Mouse (Mus musculus): ENCODE data around the gene Rps28. TPM values are rescaled to one million over a fixed set of nuclear protein-coding genes. Genes with fewer than 3 reads are reported as not detected.

Rps28 gene
- polyA plus RNA-seq, 1 experiment from 2014 or later: 389 TPM

- no peak overlapping the region for H3K9ac ChIP-seq (ENCODE audit: low read depth, low read length)
- peaks cover 10% of the 10 kb centered on the region for H3K27me3 ChIP-seq (ENCODE audit: control insufficient read depth, insufficient read depth, low read depth, low read length)
- no peaks in the 10 kb centered on the region for H3K9me3 ChIP-seq (replicated peaks; ENCODE audit: control insufficient read depth, low read length)
- H3K4me3 ChIP-seq (ENCODE audit: low read depth, low read length): no peak overlapping the region
- peaks cover 11% of the 10 kb centered on the region for H3K4me1 ChIP-seq (ENCODE audit: control insufficient read depth, low read depth, low read length)
- WGBS (ENCODE audit: insufficient replicate concordance): 45% methylated on average over 9 of the region's 9 CpGs
- ATAC-seq (ENCODE audit: low read depth): no peak
- no peak overlapping the region for H3K4me2 ChIP-seq (ENCODE audit: low read depth, low read length)
- no peaks in the 10 kb centered on the region for H3K36me3 ChIP-seq (ENCODE audit: control insufficient read depth, insufficient read depth)
- 0 out of 2 replicates have a peak overlapping the region, but pooled peaks have one; percentile 30 for H3K27ac ChIP-seq (ENCODE audit: low read length)
Measured at GRCm38 (mm10) chr17:33807181-33807888, 17.0 kb downstream of the Rps28 start.

- Histone ChIP-seq H3K4me3 (ENCODE audit: low read depth, low read length) (no peak overlapping the region), H3K4me1 (ENCODE audit: control insufficient read depth, low read depth, low read length) (peaks cover 5% of the 10 kb centered on the region; the same call in 1 of the 2 replicates), H3K27ac (ENCODE audit: low read length) (no peak overlapping the region), H3K9ac (ENCODE audit: low read depth, low read length) (no peak overlapping the region), H3K36me3 (ENCODE audit: control insufficient read depth, insufficient read depth) (no peaks in the 10 kb centered on the region), H3K4me2 (ENCODE audit: low read depth, low read length) (no peak overlapping the region), H3K27me3 (ENCODE audit: control insufficient read depth, insufficient read depth, low read depth, low read length) (no peaks in the 10 kb centered on the region), H3K9me3 (replicated peaks; ENCODE audit: control insufficient read depth, low read length) (no peaks in the 10 kb centered on the region)
- no peak for ATAC-seq (ENCODE audit: low read depth)
- 57% methylated on average over 1 of the region's 1 CpGs for WGBS (ENCODE audit: insufficient replicate concordance)
Measured at GRCm38 (mm10) chr17:33804745-33805144, 19.6 kb downstream of the Rps28 start.

- no peak overlapping the region for H3K9ac ChIP-seq (ENCODE audit: low read depth, low read length)
- WGBS (ENCODE audit: insufficient replicate concordance): 50% methylated on average over 4 of the region's 4 CpGs
Measured at GRCm38 (mm10) chr17:33804205-33804604, 20.2 kb downstream of the Rps28 start.

GRCm38 (mm10) chr17:33802221-33802620 is 22.1 kb downstream of the Rps28 start:
- H3K27me3 ChIP-seq (ENCODE audit: control insufficient read depth, insufficient read depth, low read depth, low read length): no peaks in the 10 kb centered on the region
- no peak overlapping the region for H3K27ac ChIP-seq (ENCODE audit: low read length)
- H3K9ac ChIP-seq (ENCODE audit: low read depth, low read length): no peak overlapping the region
- 1% methylated on average over 2 of the region's 2 CpGs for WGBS (ENCODE audit: insufficient replicate concordance)
- peaks cover 5% of the 10 kb centered on the region; the same call in 1 of the 2 replicates for H3K4me1 ChIP-seq (ENCODE audit: control insufficient read depth, low read depth, low read length)
- no peak overlapping the region for H3K4me2 ChIP-seq (ENCODE audit: low read depth, low read length)
- no peak overlapping the region for H3K4me3 ChIP-seq (ENCODE audit: low read depth, low read length)
- no peaks in the 10 kb centered on the region for H3K9me3 ChIP-seq (replicated peaks; ENCODE audit: control insufficient read depth, low read length)
- no peak for ATAC-seq (ENCODE audit: low read depth)
- no peaks in the 10 kb centered on the region for H3K36me3 ChIP-seq (ENCODE audit: control insufficient read depth, insufficient read depth)

More at GRCm38 (mm10) chr17:33804205-33804604, 20.2 kb downstream of the Rps28 start:
- no peaks in the 10 kb centered on the region for H3K36me3 ChIP-seq (ENCODE audit: control insufficient read depth, insufficient read depth)
- H3K27ac ChIP-seq (ENCODE audit: low read length): no peak overlapping the region
- no peak overlapping the region for H3K4me3 ChIP-seq (ENCODE audit: low read depth, low read length)
- peaks cover 5% of the 10 kb centered on the region; the same call in 1 of the 2 replicates for H3K4me1 ChIP-seq (ENCODE audit: control insufficient read depth, low read depth, low read length)
- no peaks in the 10 kb centered on the region for H3K27me3 ChIP-seq (ENCODE audit: control insufficient read depth, insufficient read depth, low read depth, low read length)
- no peak overlapping the region for H3K4me2 ChIP-seq (ENCODE audit: low read depth, low read length)
- H3K9me3 ChIP-seq (replicated peaks; ENCODE audit: control insufficient read depth, low read length): no peaks in the 10 kb centered on the region
- no peak for ATAC-seq (ENCODE audit: low read depth)

GRCm38 (mm10) chr17:33799277-33799676 is 25.1 kb downstream of the Rps28 start:
- Histone ChIP-seq H3K9me3 (replicated peaks; ENCODE audit: control insufficient read depth, low read length) (no peaks in the 10 kb centered on the region), H3K27ac (ENCODE audit: low read length) (no peak overlapping the region), H3K36me3 (ENCODE audit: control insufficient read depth, insufficient read depth) (no peaks in the 10 kb centered on the region), H3K4me3 (ENCODE audit: low read depth, low read length) (no peak overlapping the region), H3K4me2 (ENCODE audit: low read depth, low read length) (no peak overlapping the region), H3K9ac (ENCODE audit: low read depth, low read length) (no peak overlapping the region), H3K27me3 (ENCODE audit: control insufficient read depth, insufficient read depth, low read depth, low read length) (no peaks in the 10 kb centered on the region), H3K4me1 (ENCODE audit: control insufficient read depth, low read depth, low read length) (peaks cover 3% of the 10 kb centered on the region; the same call in 1 of the 2 replicates)
- 20% methylated on average over 1 of the region's 1 CpGs for WGBS (ENCODE audit: insufficient replicate concordance)
- ATAC-seq (ENCODE audit: low read depth): no peak

- Histone ChIP-seq H3K27me3 (ENCODE audit: control insufficient read depth, insufficient read depth, low read depth, low read length) (no peaks in the 10 kb centered on the region), H3K36me3 (ENCODE audit: control insufficient read depth, insufficient read depth) (no peaks in the 10 kb centered on the region), H3K4me2 (ENCODE audit: low read depth, low read length) (no peak overlapping the region), H3K27ac (ENCODE audit: low read length) (no peak overlapping the region), H3K9ac (ENCODE audit: low read depth, low read length) (no peak overlapping the region), H3K9me3 (replicated peaks; ENCODE audit: control insufficient read depth, low read length) (no peaks in the 10 kb centered on the region), H3K4me3 (ENCODE audit: low read depth, low read length) (no peak overlapping the region), H3K4me1 (ENCODE audit: control insufficient read depth, low read depth, low read length) (peaks cover 2% of the 10 kb centered on the region; the same call in 1 of the 2 replicates)
- no peak for ATAC-seq (ENCODE audit: low read depth)
- 37% methylated on average over 3 of the region's 3 CpGs for WGBS (ENCODE audit: insufficient replicate concordance)
Measured at GRCm38 (mm10) chr17:33798306-33798705, 26.1 kb downstream of the Rps28 start.

- no peak overlapping the region for H3K4me2 ChIP-seq (ENCODE audit: low read depth, low read length)
- H3K36me3 ChIP-seq (ENCODE audit: control insufficient read depth, insufficient read depth): no peaks in the 10 kb centered on the region
- no peak overlapping the region for H3K9ac ChIP-seq (ENCODE audit: low read depth, low read length)
- H3K4me3 ChIP-seq (ENCODE audit: low read depth, low read length): no peak overlapping the region
- no peaks in the 10 kb centered on the region for H3K9me3 ChIP-seq (replicated peaks; ENCODE audit: control insufficient read depth, low read length)
- no peaks in the 10 kb centered on the region; the same call in 1 of the 2 replicates for H3K27me3 ChIP-seq (ENCODE audit: control insufficient read depth, insufficient read depth, low read depth, low read length)
- H3K27ac ChIP-seq (ENCODE audit: low read length): no peak overlapping the region
- no peaks in the 10 kb centered on the region; the same call in 1 of the 2 replicates for H3K4me1 ChIP-seq (ENCODE audit: control insufficient read depth, low read depth, low read length)
- peak; percentile 69 for ATAC-seq (ENCODE audit: low read depth)
- WGBS (ENCODE audit: insufficient replicate concordance): 19% methylated on average over 4 of the region's 4 CpGs
Measured at GRCm38 (mm10) chr17:33788732-33789131, 35.6 kb downstream of the Rps28 start.

GRCm38 (mm10) chr17:33786375-33786774 is 38.0 kb downstream of the Rps28 start:
- Histone ChIP-seq H3K36me3 (ENCODE audit: control insufficient read depth, insufficient read depth) (no peaks in the 10 kb centered on the region), H3K27me3 (ENCODE audit: control insufficient read depth, insufficient read depth, low read depth, low read length) (no peaks in the 10 kb centered on the region), H3K4me3 (ENCODE audit: low read depth, low read length) (no peak overlapping the region), H3K27ac (ENCODE audit: low read length) (no peak overlapping the region), H3K4me2 (ENCODE audit: low read depth, low read length) (no peak overlapping the region), H3K9ac (ENCODE audit: low read depth, low read length) (no peak overlapping the region), H3K4me1 (ENCODE audit: control insufficient read depth, low read depth, low read length) (peaks cover 11% of the 10 kb centered on the region), H3K9me3 (replicated peaks; ENCODE audit: control insufficient read depth, low read length) (no peaks in the 10 kb centered on the region)
- ATAC-seq (ENCODE audit: low read depth): no peak
- 71% methylated on average over 18 of the region's 18 CpGs for WGBS (ENCODE audit: insufficient replicate concordance)

GRCm38 (mm10) chr17:33784939-33785338 is 39.4 kb downstream of the Rps28 start:
- ATAC-seq (ENCODE audit: low read depth): no peak
- Histone ChIP-seq H3K9ac (ENCODE audit: low read depth, low read length) (no peak overlapping the region), H3K9me3 (replicated peaks; ENCODE audit: control insufficient read depth, low read length) (no peaks in the 10 kb centered on the region), H3K36me3 (ENCODE audit: control insufficient read depth, insufficient read depth) (no peaks in the 10 kb centered on the region), H3K27ac (ENCODE audit: low read length) (no peak overlapping the region), H3K4me2 (ENCODE audit: low read depth, low read length) (no peak overlapping the region), H3K4me1 (ENCODE audit: control insufficient read depth, low read depth, low read length) (peaks cover 25% of the 10 kb centered on the region), H3K4me3 (ENCODE audit: low read depth, low read length) (no peak overlapping the region), H3K27me3 (ENCODE audit: control insufficient read depth, insufficient read depth, low read depth, low read length) (no peaks in the 10 kb centered on the region)
- WGBS (ENCODE audit: insufficient replicate concordance): 65% methylated on average over 2 of the region's 2 CpGs

Measured in liver, embryonic 16.5 days (tissue).